Mouse (Mus musculus) brain, embryonic 14.5 days (tissue): ENCODE measurements at regions not wholly inside any gene's neighbourhood (a gene's known extent, or its start where the extent isn't known, plus 50 kb on each side); places are given as distances from the start of the nearest gene placed in this dataset.

Experiments used
- CTCF ChIP-seq: fragments of 200-500 bp; IDR thresholded peaks from 2 replicates; pipeline ENCODE4 v1.5.1; 2012; ENCODE audit warnings: inconsistent platforms, mild to moderate bottlenecking, moderate library complexity, borderline replicate concordance; ENCODE audit not compliant: insufficient read depth, insufficient read length; ENCODE audit errors: extremely low read depth
- POLR2A ChIP-seq: fragments of 200-500 bp; IDR thresholded peaks from 2 replicates; pipeline ENCODE4 v1.6.1; 2012; ENCODE audit warnings: mild to moderate bottlenecking, inconsistent platforms, borderline replicate concordance; ENCODE audit not compliant: poor library complexity, insufficient read depth, insufficient read length, severe bottlenecking; ENCODE audit errors: extremely low read depth

DNA sequence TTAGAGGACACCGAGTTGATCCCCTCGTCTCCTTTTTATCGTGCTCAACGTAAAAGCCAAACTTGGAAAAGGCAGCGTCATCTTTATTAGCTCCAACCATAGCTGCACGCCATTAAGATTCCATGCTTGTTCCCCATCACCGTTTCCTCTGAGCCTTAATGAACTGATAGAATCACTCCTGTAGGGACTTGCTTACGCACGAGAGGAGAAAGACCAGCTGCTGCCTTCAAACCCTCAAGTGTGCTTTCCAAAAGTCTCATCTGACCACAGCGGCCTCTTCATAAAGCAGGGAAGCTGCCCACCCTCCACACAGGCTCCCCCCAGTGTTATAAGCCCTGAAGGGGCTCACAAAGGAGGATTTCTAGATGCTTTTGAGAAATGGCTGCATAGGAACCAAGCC lies 123.3 kb upstream of the Plxnc1 start:
- TF ChIP-seq CTCF (no peak), POLR2A (no peak)
